Mouse (Mus musculus): ENCODE results near the gene Tcerg1l. TPM values are rescaled to one million over a fixed set of nuclear protein-coding genes. Genes with fewer than 3 reads are reported as not detected.

Tcerg1l gene
- polyA plus RNA-seq (2016; fragmentation: Nextera tagmentation; extraction: Ambion mirVana), result 5.5 and 7.1 TPM in 2 replicates

- WGBS, result under 1% methylated on average over 37 of the region's 76 CpGs
- Histone ChIP-seq H3K36me3 (no peaks in the 10 kb centered on the region), H3K27me3 (peaks cover 25% of the 10 kb centered on the region), H3K4me3 (peak within 1 kb of the TSS; percentile 74), H3K4me2 (replicated peaks) (peak within 1 kb of the TSS; percentile 100), H3K27ac (replicated peaks) (peak within 1 kb of the TSS; percentile 63), H3K9me3 (no peaks in the 10 kb centered on the region), H3K9ac (replicated peaks) (peak within 1 kb of the TSS; percentile 72), H3K4me1 (peaks cover 4% of the 10 kb centered on the region)
- ATAC-seq (ENCODE audit: low FRiP score, low read depth), result peak; percentile 85
Observed at GRCm38 (mm10) chr7:138397485-138398181, at the start of gene Tcerg1l. Tcerg1l (minus strand) TSS chr7:138397730.

- no peak overlapping the region for H3K4me2 ChIP-seq (replicated peaks)
- H3K36me3 ChIP-seq, result no peaks in the 10 kb centered on the region
- no peak for ATAC-seq (ENCODE audit: low FRiP score, low read depth)
- H3K4me3 ChIP-seq, result no peak overlapping the region
- WGBS, result 67% methylated on average over 4 of the region's 4 CpGs
- H3K4me1 ChIP-seq, result no peaks in the 10 kb centered on the region
- no peak overlapping the region for H3K27ac ChIP-seq (replicated peaks)
- H3K9ac ChIP-seq (replicated peaks), result no peak overlapping the region
- no peaks in the 10 kb centered on the region for H3K9me3 ChIP-seq
- H3K27me3 ChIP-seq, result no peaks in the 10 kb centered on the region
Observed at GRCm38 (mm10) chr7:138442096-138442495, 44.6 kb upstream of the Tcerg1l start.

GRCm38 (mm10) chr7:138432541-138432940 is 35.0 kb upstream of the Tcerg1l start:
- no peak overlapping the region for H3K4me2 ChIP-seq (replicated peaks)
- WGBS, result 79% methylated on average over 4 of the region's 4 CpGs
- H3K9me3 ChIP-seq, result no peaks in the 10 kb centered on the region
- H3K9ac ChIP-seq (replicated peaks), result no peak overlapping the region
- H3K27me3 ChIP-seq, result no peaks in the 10 kb centered on the region
- H3K27ac ChIP-seq (replicated peaks), result no peak overlapping the region
- peaks cover 5% of the 10 kb centered on the region; the same call in 1 of the 2 replicates for H3K4me1 ChIP-seq
- no peak for ATAC-seq (ENCODE audit: low FRiP score, low read depth)
- H3K36me3 ChIP-seq, result no peaks in the 10 kb centered on the region
- no peak overlapping the region for H3K4me3 ChIP-seq

- ATAC-seq (ENCODE audit: low FRiP score, low read depth), result no peak
- Histone ChIP-seq H3K4me1 (peaks cover 5% of the 10 kb centered on the region; the same call in 1 of the 2 replicates), H3K27ac (replicated peaks) (no peak overlapping the region), H3K4me3 (no peak overlapping the region), H3K9me3 (no peaks in the 10 kb centered on the region), H3K4me2 (replicated peaks) (no peak overlapping the region), H3K27me3 (no peaks in the 10 kb centered on the region), H3K9ac (replicated peaks) (no peak overlapping the region), H3K36me3 (no peaks in the 10 kb centered on the region)
Observed at GRCm38 (mm10) chr7:138431456-138431855, 33.9 kb upstream of the Tcerg1l start.

GRCm38 (mm10) chr7:138429916-138430315 is 32.4 kb upstream of the Tcerg1l start:
- Histone ChIP-seq H3K4me2 (replicated peaks) (no peak overlapping the region), H3K9me3 (no peaks in the 10 kb centered on the region), H3K36me3 (no peaks in the 10 kb centered on the region), H3K4me1 (peaks cover 5% of the 10 kb centered on the region; the same call in 1 of the 2 replicates), H3K27ac (replicated peaks) (no peak overlapping the region), H3K27me3 (no peaks in the 10 kb centered on the region), H3K4me3 (no peak overlapping the region), H3K9ac (replicated peaks) (no peak overlapping the region)
- ATAC-seq (ENCODE audit: low FRiP score, low read depth), result no peak
- WGBS, result 63% methylated on average over 7 of the region's 7 CpGs

GRCm38 (mm10) chr7:138428826-138429225 is 31.3 kb upstream of the Tcerg1l start:
- H3K27ac ChIP-seq (replicated peaks), result no peak overlapping the region
- no peak for ATAC-seq (ENCODE audit: low FRiP score, low read depth)
- H3K9ac ChIP-seq (replicated peaks), result no peak overlapping the region
- no peaks in the 10 kb centered on the region for H3K9me3 ChIP-seq
- H3K4me3 ChIP-seq, result no peak overlapping the region
- H3K36me3 ChIP-seq, result no peaks in the 10 kb centered on the region
- 38% methylated on average over 1 of the region's 1 CpGs for WGBS
- H3K4me2 ChIP-seq (replicated peaks), result no peak overlapping the region
- peaks cover 5% of the 10 kb centered on the region; the same call in 1 of the 2 replicates for H3K4me1 ChIP-seq
- no peaks in the 10 kb centered on the region for H3K27me3 ChIP-seq

- no peaks in the 10 kb centered on the region for H3K27me3 ChIP-seq
- no peak for ATAC-seq (ENCODE audit: low FRiP score, low read depth)
Observed at GRCm38 (mm10) chr7:138427441-138427840, 29.9 kb upstream of the Tcerg1l start.

GRCm38 (mm10) chr7:138413496-138413895 is 16.0 kb upstream of the Tcerg1l start:
- Histone ChIP-seq H3K4me3 (no peak overlapping the region), H3K27me3 (no peaks in the 10 kb centered on the region), H3K4me2 (replicated peaks) (no peak overlapping the region), H3K4me1 (no peaks in the 10 kb centered on the region), H3K9ac (replicated peaks) (no peak overlapping the region), H3K9me3 (no peaks in the 10 kb centered on the region), H3K36me3 (no peaks in the 10 kb centered on the region), H3K27ac (replicated peaks) (no peak overlapping the region)
- ATAC-seq (ENCODE audit: low FRiP score, low read depth), result no peak
- 73% methylated on average over 5 of the region's 5 CpGs for WGBS

More at GRCm38 (mm10) chr7:138427441-138427840, 29.9 kb upstream of the Tcerg1l start:
- H3K9ac ChIP-seq (replicated peaks), result no peak overlapping the region
- H3K36me3 ChIP-seq, result no peaks in the 10 kb centered on the region
- no peaks in the 10 kb centered on the region for H3K9me3 ChIP-seq
- H3K4me2 ChIP-seq (replicated peaks), result no peak overlapping the region
- no peak overlapping the region for H3K27ac ChIP-seq (replicated peaks)
- H3K4me1 ChIP-seq, result peaks cover 5% of the 10 kb centered on the region; the same call in 1 of the 2 replicates
- 72% methylated on average over 3 of the region's 3 CpGs for whole genome bisulfite sequencing
- no peak overlapping the region for H3K4me3 ChIP-seq

GRCm38 (mm10) chr7:138401641-138402040 is 4.1 kb upstream of the Tcerg1l start:
- whole genome bisulfite sequencing, result 91% methylated on average over 5 of the region's 5 CpGs
- Histone ChIP-seq H3K9me3 (no peaks in the 10 kb centered on the region), H3K27ac (replicated peaks) (no peak overlapping the region), H3K4me1 (peaks cover 4% of the 10 kb centered on the region), H3K9ac (replicated peaks) (no peak overlapping the region), H3K27me3 (peaks cover 15% of the 10 kb centered on the region), H3K4me3 (no peak overlapping the region), H3K36me3 (no peaks in the 10 kb centered on the region), H3K4me2 (replicated peaks) (no peak overlapping the region)
- no peak for ATAC-seq (ENCODE audit: low FRiP score, low read depth)

GRCm38 (mm10) chr7:138400506-138401272 is 3.2 kb upstream of the Tcerg1l start:
- H3K9me3 ChIP-seq, result no peaks in the 10 kb centered on the region
- peaks cover 4% of the 10 kb centered on the region for H3K4me1 ChIP-seq
- H3K27ac ChIP-seq (replicated peaks), result no peak overlapping the region
- no peak overlapping the region for H3K4me2 ChIP-seq (replicated peaks)
- no peak overlapping the region for H3K4me3 ChIP-seq
- WGBS, result 80% methylated on average over 8 of the region's 8 CpGs
- peaks cover 21% of the 10 kb centered on the region for H3K27me3 ChIP-seq
- ATAC-seq (ENCODE audit: low FRiP score, low read depth), result no peak
- no peak overlapping the region for H3K9ac ChIP-seq (replicated peaks)
- H3K36me3 ChIP-seq, result no peaks in the 10 kb centered on the region

GRCm38 (mm10) chr7:138398182-138398793 is 758 bp upstream of the Tcerg1l start:
- H3K9ac ChIP-seq (replicated peaks), result peak overlapping the region; percentile 72
- H3K27ac ChIP-seq (replicated peaks), result peak overlapping the region; percentile 63
- H3K27me3 ChIP-seq, result peaks cover 25% of the 10 kb centered on the region
- WGBS, result 2% methylated on average over 21 of the region's 21 CpGs
- ATAC-seq (ENCODE audit: low FRiP score, low read depth), result peak; percentile 78
- H3K36me3 ChIP-seq, result no peaks in the 10 kb centered on the region
- H3K4me2 ChIP-seq (replicated peaks), result peak overlapping the region; percentile 100
- no peaks in the 10 kb centered on the region for H3K9me3 ChIP-seq
- H3K4me3 ChIP-seq, result peak overlapping the region; percentile 74
- peaks cover 4% of the 10 kb centered on the region for H3K4me1 ChIP-seq

Data from midbrain, embryonic 12.5 days (tissue).